Mouse (Mus musculus): ENCODE measurements at regions not wholly inside any gene's neighbourhood (a gene's known extent, or its start where the extent isn't known, plus 50 kb on each side); places are given as distances from the start of the nearest gene placed in this dataset.

DNA sequence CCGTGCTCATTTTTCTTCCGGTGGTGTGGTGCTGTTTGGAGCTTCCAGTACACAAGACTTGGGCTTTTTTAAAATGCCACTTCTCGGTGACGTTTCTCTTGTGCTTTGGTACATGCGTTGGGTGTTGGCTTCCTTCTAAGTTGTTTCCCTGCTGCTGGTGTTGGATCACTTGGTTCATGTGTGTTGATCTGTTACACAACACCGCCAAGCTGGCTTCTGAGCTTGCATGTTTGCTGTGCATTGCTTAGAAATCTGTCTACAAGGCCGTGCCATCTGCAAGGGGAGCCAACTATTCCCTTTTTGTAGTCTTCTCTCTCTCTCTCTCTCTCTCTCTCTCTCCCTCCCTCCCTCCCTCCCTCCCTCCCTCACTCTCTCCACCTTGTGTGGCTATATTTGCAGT, 68.7 kb upstream of the Ajap1 start:
- ATAC-seq (ENCODE audit: low FRiP score, low read depth) = no peak
- Histone ChIP-seq H3K36me3 (ENCODE audit: control insufficient read depth, insufficient read depth, low read length) (no peaks in the 10 kb centered on the region), H3K27ac (replicated peaks; ENCODE audit: low read depth, low read length) (no peak overlapping the region), H3K4me2 (replicated peaks; ENCODE audit: low read depth, low read length, severe bottlenecking) (no peak overlapping the region), H3K27me3 (ENCODE audit: control insufficient read depth, insufficient read depth, low read length) (no peaks in the 10 kb centered on the region), H3K4me1 (ENCODE audit: control insufficient read depth, insufficient read depth, low read length) (no peaks in the 10 kb centered on the region), H3K9me3 (ENCODE audit: control insufficient read depth, low read length) (no peaks in the 10 kb centered on the region), H3K4me3 (replicated peaks; ENCODE audit: low read length) (no peak overlapping the region), H3K9ac (ENCODE audit: low read depth, low read length, severe bottlenecking) (no peak overlapping the region)
- no peak for TF ChIP-seq POLR2A (IDR thresholded peaks at IDR 0.05; ENCODE audit: borderline replicate concordance, extremely low read depth, insufficient read depth, insufficient read length)
- no peak for DNase-seq (ENCODE audit: low spot score)
- 91% methylated on average over 7 of the region's 7 CpGs for WGBS

DNA sequence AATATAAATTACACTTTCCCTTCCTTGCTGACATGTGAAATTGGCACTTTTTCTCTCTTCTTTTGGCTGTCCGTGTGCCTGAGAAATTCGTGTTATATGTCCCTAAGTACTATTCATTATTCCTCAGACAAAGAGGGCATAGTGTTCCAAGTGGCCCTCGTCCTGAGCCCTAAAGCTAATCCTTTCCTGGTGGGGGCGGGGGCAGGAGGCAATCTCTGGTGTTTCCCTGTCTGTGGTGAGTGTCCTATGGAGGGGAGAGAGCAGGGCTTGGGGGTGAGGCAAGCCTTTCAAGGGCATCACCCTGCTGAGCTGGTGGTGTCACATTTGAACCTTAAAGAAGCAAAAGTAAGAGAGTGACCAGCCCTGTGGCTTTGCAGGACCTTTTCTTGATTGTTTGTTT, 69.9 kb upstream of the Ajap1 start:
- DNase-seq (ENCODE audit: low spot score) (no peak), ATAC-seq (ENCODE audit: low FRiP score, low read depth) (no peak)
- H3K4me2 ChIP-seq (replicated peaks; ENCODE audit: low read depth, low read length, severe bottlenecking) = no peak overlapping the region

GRCm38 (mm10) chr4:153557812-153558608, 75.4 kb upstream of the Ajap1 start:
- Histone ChIP-seq H3K9ac (ENCODE audit: low read depth, low read length, severe bottlenecking) (no peak overlapping the region), H3K27me3 (ENCODE audit: control insufficient read depth, insufficient read depth, low read length) (no peaks in the 10 kb centered on the region), H3K9me3 (ENCODE audit: control insufficient read depth, low read length) (no peaks in the 10 kb centered on the region), H3K4me1 (ENCODE audit: control insufficient read depth, insufficient read depth, low read length) (no peaks in the 10 kb centered on the region), H3K36me3 (ENCODE audit: control insufficient read depth, insufficient read depth, low read length) (no peaks in the 10 kb centered on the region), H3K4me2 (replicated peaks; ENCODE audit: low read depth, low read length, severe bottlenecking) (no peak overlapping the region), H3K27ac (replicated peaks; ENCODE audit: low read depth, low read length) (no peak overlapping the region), H3K4me3 (replicated peaks; ENCODE audit: low read length) (no peak overlapping the region)
- WGBS = 76% methylated on average over 19 of the region's 19 CpGs
- no peak for TF ChIP-seq POLR2A (IDR thresholded peaks at IDR 0.05; ENCODE audit: borderline replicate concordance, extremely low read depth, insufficient read depth, insufficient read length)
- no peak for DNase-seq (ENCODE audit: low spot score)
- no peak for ATAC-seq (ENCODE audit: low FRiP score, low read depth)

More for the DNA sequence above, 69.9 kb upstream of the Ajap1 start:
- H3K27ac ChIP-seq (replicated peaks; ENCODE audit: low read depth, low read length) = no peak overlapping the region
- H3K4me3 ChIP-seq (replicated peaks; ENCODE audit: low read length) = no peak overlapping the region
- WGBS = 48% methylated on average over 4 of the region's 4 CpGs
- no peaks in the 10 kb centered on the region for H3K36me3 ChIP-seq (ENCODE audit: control insufficient read depth, insufficient read depth, low read length)
- TF ChIP-seq POLR2A (IDR thresholded peaks at IDR 0.05; ENCODE audit: borderline replicate concordance, extremely low read depth, insufficient read depth, insufficient read length) = no peak
- no peaks in the 10 kb centered on the region for H3K9me3 ChIP-seq (ENCODE audit: control insufficient read depth, low read length)
- H3K9ac ChIP-seq (ENCODE audit: low read depth, low read length, severe bottlenecking) = no peak overlapping the region
- no peaks in the 10 kb centered on the region for H3K4me1 ChIP-seq (ENCODE audit: control insufficient read depth, insufficient read depth, low read length)
- H3K27me3 ChIP-seq (ENCODE audit: control insufficient read depth, insufficient read depth, low read length) = no peaks in the 10 kb centered on the region

GRCm38 (mm10) chr4:153559568-153559967, 77.0 kb upstream of the Ajap1 start:
- no peak for TF ChIP-seq POLR2A (IDR thresholded peaks at IDR 0.05; ENCODE audit: borderline replicate concordance, extremely low read depth, insufficient read depth, insufficient read length)
- no peaks in the 10 kb centered on the region for H3K27me3 ChIP-seq (ENCODE audit: control insufficient read depth, insufficient read depth, low read length)
- H3K27ac ChIP-seq (replicated peaks; ENCODE audit: low read depth, low read length) = no peak overlapping the region
- 54% methylated on average over 4 of the region's 4 CpGs for WGBS
- DNase-seq (ENCODE audit: low spot score) (no peak), ATAC-seq (ENCODE audit: low FRiP score, low read depth) (no peak)
- H3K9me3 ChIP-seq (ENCODE audit: control insufficient read depth, low read length) = no peaks in the 10 kb centered on the region
- no peak overlapping the region for H3K4me3 ChIP-seq (replicated peaks; ENCODE audit: low read length)
- no peak overlapping the region for H3K4me2 ChIP-seq (replicated peaks; ENCODE audit: low read depth, low read length, severe bottlenecking)
- no peaks in the 10 kb centered on the region for H3K36me3 ChIP-seq (ENCODE audit: control insufficient read depth, insufficient read depth, low read length)
- H3K9ac ChIP-seq (ENCODE audit: low read depth, low read length, severe bottlenecking) = no peak overlapping the region
- H3K4me1 ChIP-seq (ENCODE audit: control insufficient read depth, insufficient read depth, low read length) = no peaks in the 10 kb centered on the region

DNA sequence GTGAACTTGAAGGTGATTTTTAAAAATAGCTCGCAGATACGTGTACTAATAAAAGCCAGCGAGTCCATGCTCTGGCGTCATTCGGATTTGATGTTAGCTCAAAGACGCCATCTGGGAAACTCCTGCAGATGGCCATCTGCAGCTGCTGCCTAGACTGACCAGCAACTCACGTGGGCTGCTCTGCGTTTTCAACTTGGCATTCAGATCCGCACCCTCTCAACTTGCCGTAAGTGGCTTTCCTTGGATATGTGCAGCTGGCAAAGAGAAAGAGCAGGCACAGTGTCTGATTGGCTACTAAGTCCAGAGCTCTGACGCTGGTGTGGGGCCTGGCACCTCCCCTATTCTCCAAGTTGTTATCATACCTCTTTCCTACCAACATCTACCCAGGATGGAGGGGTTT, 77.6 kb upstream of the Ajap1 start:
- Histone ChIP-seq H3K27ac (replicated peaks; ENCODE audit: low read depth, low read length) (no peak overlapping the region), H3K36me3 (ENCODE audit: control insufficient read depth, insufficient read depth, low read length) (no peaks in the 10 kb centered on the region), H3K9me3 (ENCODE audit: control insufficient read depth, low read length) (no peaks in the 10 kb centered on the region), H3K27me3 (ENCODE audit: control insufficient read depth, insufficient read depth, low read length) (no peaks in the 10 kb centered on the region), H3K4me3 (replicated peaks; ENCODE audit: low read length) (no peak overlapping the region), H3K4me2 (replicated peaks; ENCODE audit: low read depth, low read length, severe bottlenecking) (no peak overlapping the region), H3K4me1 (ENCODE audit: control insufficient read depth, insufficient read depth, low read length) (no peaks in the 10 kb centered on the region), H3K9ac (ENCODE audit: low read depth, low read length, severe bottlenecking) (no peak overlapping the region)
- DNase-seq (ENCODE audit: low spot score) (no peak), ATAC-seq (ENCODE audit: low FRiP score, low read depth) (no peak)
- 46% methylated on average over 11 of the region's 11 CpGs for WGBS
- TF ChIP-seq POLR2A (IDR thresholded peaks at IDR 0.05; ENCODE audit: borderline replicate concordance, extremely low read depth, insufficient read depth, insufficient read length) = no peak

All from limb, embryonic 14.5 days (tissue).